Mouse (Mus musculus) embryonic fibroblast, embryonic 13.5 days (primary cell): ENCODE data around the gene Pnmt.

ENCODE experiments used
- CTCF ChIP-seq: IDR thresholded peaks from 2 replicates; pipeline ENCODE4 v1.5.1; 2011; ENCODE audit warnings: mild to moderate bottlenecking, control low read depth, low read length, moderate library complexity, borderline replicate concordance; ENCODE audit not compliant: insufficient read depth
- POLR2A ChIP-seq: IDR thresholded peaks from 2 replicates; pipeline ENCODE4 v1.6.1; 2011; ENCODE audit warnings: low read depth, mild to moderate bottlenecking, control low read depth, low read length, moderate library complexity

GRCm38 (mm10) chr11:98363817-98364216, 22.4 kb upstream of the Pnmt start:
- TF ChIP-seq CTCF: no peak
- no peak for TF ChIP-seq POLR2A
